Mouse (Mus musculus): ENCODE measurements around the gene Nr5a2.

Nr5a2 gene

GRCm38 (mm10) chr1:136948511-136949275 lies 11.6 kb downstream of the Nr5a2 start:
- DNase-seq (ENCODE audit: low spot score in 2 of 2): peak in 1 of 2 experiments; percentile 8

GRCm38 (mm10) chr1:136948127-136948422 lies 12.2 kb downstream of the Nr5a2 start:
- DNase-seq (ENCODE audit: low spot score in 2 of 2): no peak

GRCm38 (mm10) chr1:136947394-136948126 lies 12.7 kb downstream of the Nr5a2 start:
- no peak for DNase-seq (ENCODE audit: low spot score in 2 of 2)

GRCm38 (mm10) chr1:136946806-136947393 lies 13.3 kb downstream of the Nr5a2 start:
- no peak for DNase-seq (ENCODE audit: low spot score in 2 of 2)

- DNase-seq (ENCODE audit: low spot score in 2 of 2): no peak
Measured at GRCm38 (mm10) chr1:136946404-136946803, 13.8 kb downstream of the Nr5a2 start.

GRCm38 (mm10) chr1:136945876-136946275 lies 14.4 kb downstream of the Nr5a2 start:
- no peak for DNase-seq (ENCODE audit: low spot score in 2 of 2)

- no peak for DNase-seq (ENCODE audit: low spot score in 2 of 2)
Measured at GRCm38 (mm10) chr1:136945426-136945825, 14.8 kb downstream of the Nr5a2 start.

GRCm38 (mm10) chr1:136940603-136941002 lies 19.6 kb downstream of the Nr5a2 start:
- no peak for DNase-seq (ENCODE audit: low spot score in 2 of 2)

- no peak for DNase-seq (ENCODE audit: low spot score in 2 of 2)
Measured at GRCm38 (mm10) chr1:136939220-136939619, 21.0 kb downstream of the Nr5a2 start.

- DNase-seq (ENCODE audit: low spot score in 2 of 2): no peak
Measured at GRCm38 (mm10) chr1:136935960-136936324, 24.3 kb downstream of the Nr5a2 start.

GRCm38 (mm10) chr1:136935316-136935959 lies 24.8 kb downstream of the Nr5a2 start:
- DNase-seq (ENCODE audit: low spot score in 2 of 2): no peak

- no peak for DNase-seq (ENCODE audit: low spot score in 2 of 2)
Measured at GRCm38 (mm10) chr1:136934051-136934450, 26.2 kb downstream of the Nr5a2 start.

- DNase-seq (ENCODE audit: low spot score in 2 of 2): no peak
Measured at GRCm38 (mm10) chr1:136931026-136931425, 29.2 kb downstream of the Nr5a2 start.

- no peak for DNase-seq (ENCODE audit: low spot score in 2 of 2)
Measured at GRCm38 (mm10) chr1:136929743-136930142, 30.5 kb downstream of the Nr5a2 start.

- DNase-seq (ENCODE audit: low spot score in 2 of 2): no peak
Measured at GRCm38 (mm10) chr1:136927428-136927827, 32.8 kb downstream of the Nr5a2 start.

- DNase-seq (ENCODE audit: low spot score in 2 of 2): no peak
Measured at GRCm38 (mm10) chr1:136926026-136926425, 34.2 kb downstream of the Nr5a2 start.

- no peak for DNase-seq (ENCODE audit: low spot score in 2 of 2)
Measured at GRCm38 (mm10) chr1:136920089-136920488, 40.2 kb downstream of the Nr5a2 start.

- DNase-seq (ENCODE audit: low spot score in 2 of 2): peak; percentile 8 to 29
Measured at GRCm38 (mm10) chr1:136918791-136919190, 41.5 kb downstream of the Nr5a2 start.

GRCm38 (mm10) chr1:136915438-136915837 lies 44.8 kb downstream of the Nr5a2 start:
- DNase-seq (ENCODE audit: low spot score in 2 of 2): peak; percentile 28 to 65

- no peak for DNase-seq (ENCODE audit: low spot score in 2 of 2)
Measured at GRCm38 (mm10) chr1:136911996-136912395, 48.3 kb downstream of the Nr5a2 start.

GRCm38 (mm10) chr1:136911594-136911860 lies 48.7 kb downstream of the Nr5a2 start:
- no peak for DNase-seq (ENCODE audit: low spot score in 2 of 2)

GRCm38 (mm10) chr1:136910741-136911593 lies 49.3 kb downstream of the Nr5a2 start:
- no peak for DNase-seq (ENCODE audit: low spot score in 2 of 2)
